Mouse (Mus musculus) E14TG2a.4 (cell line): ENCODE measurements at regions not wholly inside any gene's neighbourhood (a gene's known extent, or its start where the extent isn't known, plus 50 kb on each side); places are given as distances from the start of the nearest gene placed in this dataset.

Experiments used
- CTCF ChIP-seq: conservative IDR thresholded peaks from 2 replicates; pipeline ENCODE4 v1.5.1; 2014; ENCODE audit warnings: low read length
- NANOG ChIP-seq: IDR thresholded peaks from 2 replicates; pipeline ENCODE4 v1.6.1; 2014; ENCODE audit warnings: borderline replicate concordance, low read length, mixed read lengths

GRCm38 (mm10) chr2:92841626-92842025, 73.3 kb upstream of the Syt13 start:
- TF ChIP-seq CTCF (no peak), NANOG (no peak)
